22 mouse cellular contexts compared by ENCODE assay signal in the genomic region with DNA sequence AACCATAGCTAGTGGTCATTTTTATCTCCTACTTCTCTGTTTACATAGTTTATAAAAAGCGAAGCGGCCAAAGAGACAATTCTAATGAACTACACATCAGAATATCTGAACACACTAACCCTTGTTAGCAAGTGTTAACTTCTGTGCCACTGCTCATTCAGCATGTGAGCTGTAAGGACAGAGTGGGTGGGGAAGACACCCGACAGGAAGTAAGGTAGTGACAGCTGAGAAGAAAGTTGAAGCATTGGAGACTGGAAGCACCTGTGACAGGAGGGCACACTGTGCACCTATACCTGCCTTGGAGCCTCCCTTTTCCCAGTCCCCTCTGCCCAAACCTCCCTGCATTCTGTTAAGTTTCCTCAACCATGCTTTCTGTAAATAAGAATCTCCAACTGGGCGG. TPM values are rescaled to one million over a fixed set of nuclear protein-coding genes. Genes with fewer than 3 reads are reported as not detected.
A peak's percentile ranks its signal among the peaks of the same experiment; 100 is the strongest.
DNase-seq lines count a peak whose midpoint lies in the region; ATAC-seq lines count a peak whose summit lies in the region.
"Had no signal": no experiment of that assay in that cellular context is flagged by ENCODE, and none has a peak within 500 bp of the region (broad histone marks: within the 10 kb centered on the region; RNA-seq: fewer than 3 reads in every experiment).

No protein-coding gene starts in this region.

- H3K4me2 ChIP-seq in midbrain, embryonic 14.5 days (ENCODE audit: low read length): no peak overlapping the region
- no peak overlapping the region for H3K4me2 ChIP-seq in midbrain, embryonic 13.5 days (replicated peaks)
- H3K4me2 ChIP-seq: hindbrain, embryonic 13.5 days had no signal

- no peak overlapping the region for H3K9ac ChIP-seq in midbrain, embryonic 14.5 days (replicated peaks; ENCODE audit: low read length)
- H3K9ac ChIP-seq in midbrain, embryonic 13.5 days (replicated peaks): no peak overlapping the region
- H3K9ac ChIP-seq: forebrain, embryonic 13.5 days had no signal

- peaks cover 19% of the 10 kb centered on the region for H3K4me1 ChIP-seq in midbrain, embryonic 14.5 days (ENCODE audit: control insufficient read depth, insufficient read depth, low read length)
- peaks cover 19% of the 10 kb centered on the region for H3K4me1 ChIP-seq in midbrain, embryonic 13.5 days (replicated peaks)

- H3K4me3 ChIP-seq in midbrain, embryonic 14.5 days (replicated peaks; ENCODE audit: low read depth, low read length): no peak overlapping the region
- no peak overlapping the region for H3K4me3 ChIP-seq in midbrain, embryonic 13.5 days (replicated peaks)
- H3K4me3 ChIP-seq: embryonic facial prominence, embryonic 10.5 days; forebrain, embryonic 13.5 days; heart, embryonic 10.5 days; hindbrain, embryonic 13.5 days had no signal

- H3K36me3 ChIP-seq in midbrain, embryonic 14.5 days (ENCODE audit: control insufficient read depth, insufficient read depth, low read length): peaks cover 4% of the 10 kb centered on the region; the same call in 1 of the 2 replicates
- H3K36me3 ChIP-seq in midbrain, embryonic 13.5 days: 0 out of 2 replicates have a peak, but pooled peaks cover 5% of the 10 kb centered on the region

- no peak for DNase-seq in midbrain, embryonic 14.5 days
- peak; percentile 20 for DNase-seq in thymus, postnatal 14 days
- DNase-seq in thymus, postnatal 36 days: no peak
- DNase-seq in ZHBTc4 (ENCODE audit: low read depth, low spot score): peak; percentile 6
- DNase-seq in kidney, adult 18-20 months: no peak
- no peak for DNase-seq in layer of hippocampus, postnatal 10 days (ENCODE audit: low spot score in 2 of 2)
- DNase-seq: cerebellum, adult 2 months; cerebellum, postnatal 10 days; gastrocnemius, postnatal 36 days; heart, postnatal 14 days had no signal

- no peaks in the 10 kb centered on the region for H3K9me3 ChIP-seq in midbrain, embryonic 14.5 days (ENCODE audit: control insufficient read depth, low read length)
- no peaks in the 10 kb centered on the region for H3K9me3 ChIP-seq in midbrain, embryonic 13.5 days
- H3K9me3 ChIP-seq: embryonic facial prominence, embryonic 10.5 days; forebrain, embryonic 13.5 days; heart, embryonic 10.5 days; hindbrain, embryonic 13.5 days had no signal

- no peaks in the 10 kb centered on the region for H3K27me3 ChIP-seq in midbrain, embryonic 14.5 days (ENCODE audit: control insufficient read depth, insufficient read depth, low read length)
- no peaks in the 10 kb centered on the region for H3K27me3 ChIP-seq in midbrain, embryonic 13.5 days
- H3K27me3 ChIP-seq: CH12.LX; forebrain, embryonic 13.5 days; hindbrain, embryonic 13.5 days; Patski had no signal

- WGBS in midbrain, embryonic 14.5 days: 95% methylated on average over 4 of the region's 4 CpGs
- WGBS in midbrain, embryonic 13.5 days: 94% methylated on average over 4 of the region's 4 CpGs

- ATAC-seq in midbrain, embryonic 14.5 days (ENCODE audit: low FRiP score, low TSS enrichment): no peak
- no peak for ATAC-seq in midbrain, embryonic 13.5 days

- H3K27ac ChIP-seq in midbrain, embryonic 14.5 days (replicated peaks; ENCODE audit: low read depth, low read length): peak overlapping the region; percentile 79; the same call in 1 of the 2 replicates
- no peak overlapping the region for H3K27ac ChIP-seq in midbrain, embryonic 13.5 days
- H3K27ac ChIP-seq: embryonic facial prominence, embryonic 10.5 days; forebrain, embryonic 13.5 days; heart, embryonic 10.5 days had no signal

RNA-seq across cellular contexts. Expression of a gene that starts 17.1 kb away (rescaled TPM):
- 1.3 TPM in 2 replicates for polyA plus RNA-seq in midbrain, embryonic 14.5 days (2014; fragmentation: Nextera tagmentation; extraction: Ambion mirVana)
- 0.40 and 1.2 TPM in 2 replicates for polyA plus RNA-seq in midbrain, embryonic 13.5 days (2015; fragmentation: Nextera tagmentation; extraction: Ambion mirVana)
- total RNA-seq in layer of hippocampus, postnatal 10 days (2021): 10 to 100 TPM in 1 of 2 experiments, 1 to 10 TPM in 1; 9.2 to 10.2 TPM
- total RNA-seq: CH12.LX; hematopoietic stem cell, adult 5-6 weeks had no signal

RNA-seq across cellular contexts. Expression of a gene that starts 44.6 kb away (rescaled TPM):
- 15.7 and 18.8 TPM in 2 replicates for polyA plus RNA-seq in midbrain, embryonic 14.5 days (2014; fragmentation: Nextera tagmentation; extraction: Ambion mirVana)
- 13.9 and 14.9 TPM in 2 replicates for polyA plus RNA-seq in midbrain, embryonic 13.5 days (2015; fragmentation: Nextera tagmentation; extraction: Ambion mirVana)
- 10 to 100 TPM; 50.0 to 57.7 TPM for total RNA-seq in layer of hippocampus, postnatal 10 days (2021)

RNA-seq across cellular contexts. Expression of a gene that starts 51.9 kb away (rescaled TPM):
- polyA plus RNA-seq in midbrain, embryonic 14.5 days (2014; fragmentation: Nextera tagmentation; extraction: Ambion mirVana): 0.36 and 0.45 TPM in 2 replicates
- 0.48 and 0.72 TPM in 2 replicates for polyA plus RNA-seq in midbrain, embryonic 13.5 days (2015; fragmentation: Nextera tagmentation; extraction: Ambion mirVana)
- total RNA-seq in layer of hippocampus, postnatal 10 days (2021): under 1 TPM in 1 of 2 experiments, not detected in 1; 0.27 TPM
- total RNA-seq: adrenal gland, adult 8-10 months; adrenal gland, postnatal 36 days; gastrocnemius, adult 18-20 months; gastrocnemius, postnatal 36 days; heart, adult 18-20 months; heart, postnatal 14 days; hematopoietic stem cell, adult 5-6 weeks had no signal
- polyA plus RNA-seq: cerebellum, adult 2 months had no signal

Comparison
In these comparisons a context has a peak if more than half of its experiments do, and no peak if none do; other contexts are left out.
1. DNase-seq: peak in thymus, postnatal 14 days (single experiment) and ZHBTc4 (single experiment); none in midbrain, embryonic 14.5 days (single experiment), thymus, postnatal 36 days (0 of 2), kidney, adult 18-20 months (single experiment) and layer of hippocampus, postnatal 10 days (0 of 2).